Mouse (Mus musculus): ENCODE measurements around the gene Mrps6. TPM values are rescaled to one million over a fixed set of nuclear protein-coding genes. Genes with fewer than 3 reads are reported as not detected.

The Mrps6 gene
- polyA plus RNA-seq (2012; rRNA removed): 23.0 and 33.1 TPM in 2 replicates

DNA sequence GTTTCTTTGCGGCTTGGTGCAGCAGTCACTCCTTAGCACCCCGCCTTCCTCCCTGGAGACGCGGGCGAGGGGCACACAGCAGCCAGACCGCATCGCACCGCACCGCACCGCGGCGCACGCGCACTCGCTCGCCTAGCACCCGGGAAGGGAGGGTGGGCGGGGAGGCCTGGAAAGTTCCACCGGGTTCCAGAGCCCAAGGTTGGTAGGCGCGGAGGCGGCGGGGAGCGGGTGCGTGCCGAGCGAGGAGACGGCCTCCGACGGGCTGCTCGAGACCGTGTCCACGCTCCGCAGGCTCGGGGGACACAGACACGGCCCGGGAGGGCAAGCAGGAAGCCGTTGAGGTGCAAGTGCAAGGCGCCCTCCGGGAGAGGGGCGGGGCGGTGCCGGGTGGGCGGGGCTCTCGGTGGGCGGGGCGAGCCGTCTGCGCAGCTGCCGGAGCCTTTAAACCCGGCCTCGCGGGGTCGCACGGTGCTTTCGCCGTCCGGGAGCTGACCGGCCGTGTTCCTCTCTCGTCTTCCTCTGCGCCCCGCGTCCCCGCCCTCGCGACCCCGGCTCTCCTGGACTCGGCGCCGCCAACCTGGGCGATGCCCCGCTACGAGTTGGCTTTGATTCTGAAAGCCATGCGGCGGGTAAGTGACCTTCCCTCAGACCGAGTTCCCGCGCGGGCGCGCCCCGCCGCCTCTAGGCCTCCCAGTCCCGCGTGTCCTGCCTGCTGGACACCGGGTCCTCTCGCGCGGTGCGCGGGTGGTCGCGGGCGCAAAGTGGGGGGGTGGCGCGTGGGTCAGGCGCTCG, at the start of gene Mrps6, which contains the start of the genes Gm49711 and Slc5a3:
Gene Mrps6 (plus strand): TSS at position 419 of the 792 bp plus-strand sequence.
Gene Gm49711 (plus strand): TSS at position 465 of the 792 bp plus-strand sequence.
Gene Slc5a3 (plus strand): TSS at position 471 of the 792 bp plus-strand sequence.

Other genes starting within 250 kb of the Mrps6 start
- 0.31 TPM in 1 of 2 replicates, not detected in the other for gene Gm49711, start within 50 bp of the Mrps6 start, polyA plus RNA-seq (2012; rRNA removed)
- gene Slc5a3, start 52 bp downstream of the Mrps6 start, polyA plus RNA-seq (2012; rRNA removed): 2.4 and 3.1 TPM in 2 replicates
- gene Kcne2, start 234.1 kb downstream of the Mrps6 start, polyA plus RNA-seq (2012; rRNA removed): 0.46 and 1.1 TPM in 2 replicates
- 35.5 and 40.7 TPM in 2 replicates for gene Smim11, start 243.0 kb downstream of the Mrps6 start, polyA plus RNA-seq (2012; rRNA removed)